Mouse (Mus musculus) left cerebral cortex, adult 11 months (tissue): ENCODE data around the gene Cib2.
"Not testable (repeated sequence)": the region's sequence is repeated elsewhere in the genome, so short reads cannot be mapped to it uniquely, and the experiment has no call there.

Source experiments
- DNase-seq: peaks from one replicate; pipeline ENCODE4 v3.0.0; 2022; ENCODE audit warnings: low spot score

Cib2 gene

DNA sequence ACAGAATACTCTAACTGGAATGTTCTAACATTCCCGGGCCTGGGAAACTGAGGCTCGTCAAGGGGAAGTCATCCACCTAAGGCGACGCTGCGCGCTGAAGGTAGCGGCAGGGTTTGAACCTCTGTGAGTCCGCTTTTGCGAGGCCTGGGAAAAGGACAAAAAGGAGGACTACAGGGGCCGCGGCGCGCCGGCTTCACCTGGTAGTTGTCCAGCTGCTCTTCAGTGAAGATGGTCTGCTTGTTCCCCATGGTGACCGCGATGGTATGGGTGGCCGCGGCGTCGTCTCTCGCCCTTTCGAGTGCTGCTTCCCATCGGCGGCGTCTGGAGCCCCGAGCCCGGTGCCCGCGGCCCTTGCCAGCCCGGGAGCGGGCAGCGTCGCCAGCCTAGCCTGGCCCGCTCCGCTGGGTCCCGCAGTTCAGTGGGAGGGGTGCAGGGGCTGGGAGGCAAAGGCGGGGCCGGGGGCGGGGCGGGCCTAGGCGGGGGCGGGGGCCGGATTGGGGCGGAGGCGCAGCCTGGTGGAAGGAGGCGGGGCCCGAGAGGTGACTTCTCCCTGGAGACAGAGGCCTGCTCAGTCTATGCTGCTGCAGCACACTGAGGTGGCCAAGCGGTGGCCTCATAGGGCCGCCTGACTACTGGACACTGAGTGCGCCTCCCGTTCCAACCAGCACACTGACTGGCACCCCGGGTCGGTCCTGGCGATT, at the start of gene Cib2:
TSS of gene Cib2 (minus strand) at position 448 of the 701 bp plus-strand sequence.
- DNase-seq, result peak; percentile 62

DNA sequence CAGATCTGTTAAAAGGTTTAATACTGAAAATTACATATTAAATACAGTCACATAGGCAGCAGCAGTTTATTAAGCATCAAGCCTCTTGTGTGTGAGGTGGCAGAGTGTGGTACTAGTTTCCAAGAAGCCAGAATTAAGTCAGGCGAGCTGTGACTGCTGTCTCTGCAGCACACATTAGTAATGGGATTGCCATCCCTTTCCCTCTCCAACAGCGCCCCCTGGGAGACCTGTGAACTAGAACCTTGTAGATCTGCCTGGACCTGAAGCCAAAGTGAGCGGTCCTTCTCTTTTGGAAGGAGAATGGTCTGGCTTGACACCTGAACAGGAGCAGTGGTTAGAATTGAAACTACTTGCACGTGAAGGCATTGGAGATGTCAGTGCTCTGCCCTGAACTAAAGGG, 44.9 kb upstream of the Cib2 start:
- DNase-seq, result no peak

DNA sequence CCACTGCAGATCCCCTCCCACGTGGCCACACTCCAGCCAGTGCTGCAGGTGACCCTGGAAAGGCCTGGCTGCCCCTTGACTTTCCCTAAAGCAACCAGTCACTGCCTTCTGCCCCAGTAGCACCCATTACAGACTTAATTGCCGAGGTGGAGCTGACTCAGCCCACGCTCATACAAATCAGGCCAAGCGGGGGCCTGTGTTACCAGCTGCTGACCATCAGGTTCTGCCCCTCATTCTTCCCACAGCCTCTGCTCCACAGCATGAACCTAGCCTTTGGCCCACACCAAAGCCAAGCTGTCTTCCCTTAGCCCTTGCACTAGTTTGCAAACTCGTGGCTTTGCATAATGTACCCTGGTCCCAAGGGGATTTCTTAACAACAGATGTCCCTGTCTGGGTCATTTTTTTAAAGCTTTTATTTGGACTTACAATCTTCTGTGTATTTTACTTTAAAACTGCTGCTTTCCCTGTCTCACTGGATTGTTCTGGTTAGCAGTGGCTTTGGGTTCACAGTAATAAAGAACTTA, 44.2 kb upstream of the Cib2 start:
- DNase-seq, result no peak

DNA sequence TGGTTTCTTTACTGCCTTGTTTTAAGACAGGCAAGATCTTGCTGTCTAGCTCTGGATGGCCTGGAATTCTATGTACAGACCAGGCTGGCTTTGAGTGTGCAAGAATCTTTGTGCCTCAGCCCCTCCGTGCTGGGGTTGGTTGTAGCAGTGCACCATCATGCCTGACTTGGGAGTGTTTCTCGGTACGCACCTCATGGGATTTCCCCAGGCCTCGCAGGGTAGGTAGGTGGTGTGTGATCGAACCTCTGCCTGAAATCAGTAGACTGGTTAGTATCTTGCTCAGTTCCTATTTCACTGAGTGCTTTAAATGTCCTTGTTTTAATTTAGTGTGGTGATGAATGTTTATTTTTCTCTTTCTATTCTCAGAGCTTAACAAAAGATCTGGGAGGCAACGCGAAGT, 42.9 kb upstream of the Cib2 start:
- no peak for DNase-seq

DNA sequence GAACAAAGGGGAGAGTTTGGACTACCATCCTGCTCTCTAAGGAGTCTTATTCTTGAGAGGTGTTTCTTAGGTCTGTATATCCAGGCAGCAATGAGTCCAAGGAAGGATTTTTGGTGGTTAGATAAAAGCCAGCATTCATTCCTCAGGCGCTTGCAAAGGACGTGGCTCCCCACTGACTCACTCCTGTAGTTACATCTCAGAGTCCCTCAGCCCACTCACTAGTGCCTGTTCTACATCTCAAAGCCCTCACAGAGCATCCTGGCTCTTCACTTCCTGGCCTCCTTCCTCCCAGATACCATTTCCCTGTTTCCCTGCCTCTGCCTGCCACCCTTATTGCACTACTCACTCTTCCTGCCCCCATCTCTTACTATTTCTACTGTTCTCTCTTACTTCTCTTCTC, 42.4 kb upstream of the Cib2 start:
- DNase-seq, result no peak

DNA sequence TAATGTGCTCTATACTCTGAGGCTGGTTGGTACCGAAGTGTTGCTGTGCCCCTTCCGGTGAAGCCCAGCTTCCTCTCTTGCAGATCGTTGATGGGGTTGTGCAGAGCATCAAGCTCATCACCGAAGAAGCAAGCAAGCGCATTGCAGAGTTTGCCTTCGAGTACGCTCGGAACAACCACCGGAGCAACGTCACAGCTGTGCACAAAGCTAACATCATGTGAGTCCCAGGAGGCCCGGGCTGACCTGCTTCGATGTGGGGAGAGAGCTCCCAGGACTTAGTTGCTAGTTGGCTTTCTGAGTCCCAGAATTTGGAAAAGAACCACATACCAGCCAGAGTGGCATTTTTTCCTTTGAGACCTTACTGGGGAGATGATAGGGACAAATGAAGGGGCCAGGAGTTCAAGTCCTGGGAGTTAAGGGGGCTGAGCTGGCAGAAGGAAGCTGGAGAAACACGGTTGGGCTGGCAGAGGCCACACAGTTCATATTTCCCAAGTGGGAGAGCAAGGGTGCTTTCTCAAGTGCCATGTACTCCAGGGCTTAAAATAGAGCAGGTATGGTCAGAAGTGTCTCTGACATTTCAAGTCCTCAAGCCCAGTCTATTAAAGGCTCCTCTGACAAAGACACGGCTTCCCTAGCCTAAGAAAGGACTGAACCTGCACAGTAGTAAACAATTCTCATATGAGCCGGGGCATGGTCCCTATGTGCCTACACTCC, 36.9 kb upstream of the Cib2 start:
- no peak for DNase-seq

DNA sequence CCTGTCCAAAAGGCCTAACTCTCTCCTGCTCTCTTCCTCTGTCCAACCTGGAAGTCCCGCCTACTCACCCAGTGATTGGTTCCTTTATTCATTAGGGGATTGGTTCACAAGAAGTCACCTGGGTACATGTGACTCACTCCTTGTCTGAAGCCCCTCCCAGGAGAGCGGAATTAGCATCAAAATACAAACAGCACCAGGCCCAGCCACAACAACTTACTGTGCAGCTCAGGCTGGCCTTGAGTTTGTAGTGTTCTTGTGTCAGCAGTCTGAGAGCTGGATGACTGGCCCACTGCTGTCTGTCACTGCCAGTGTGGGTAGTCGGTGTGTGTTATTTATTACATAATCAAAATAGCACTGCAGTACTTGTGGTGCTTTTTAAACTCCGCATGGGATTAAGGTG, 33.6 kb upstream of the Cib2 start:
- DNase-seq, result not testable (repeated sequence)

DNA sequence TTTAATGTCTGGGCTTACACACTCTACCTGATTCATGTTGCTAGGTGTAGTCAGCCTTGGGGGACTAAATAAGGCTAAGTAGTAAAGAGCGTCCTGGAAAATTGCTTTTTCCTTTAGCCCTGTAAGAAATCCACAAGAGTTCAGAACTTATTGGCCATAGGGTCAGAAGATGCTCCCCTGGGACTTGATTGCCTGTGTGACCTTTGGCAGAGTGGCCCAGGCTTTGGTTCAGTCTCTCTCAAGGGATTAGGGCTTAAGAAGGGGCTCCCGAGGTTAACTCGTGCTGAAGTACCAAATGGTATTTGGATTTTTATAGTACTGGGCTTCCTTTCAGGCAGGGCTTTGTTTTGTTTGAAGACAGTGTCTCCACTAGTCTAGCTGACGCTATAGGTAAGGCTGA, 27.8 kb upstream of the Cib2 start:
- no peak for DNase-seq

DNA sequence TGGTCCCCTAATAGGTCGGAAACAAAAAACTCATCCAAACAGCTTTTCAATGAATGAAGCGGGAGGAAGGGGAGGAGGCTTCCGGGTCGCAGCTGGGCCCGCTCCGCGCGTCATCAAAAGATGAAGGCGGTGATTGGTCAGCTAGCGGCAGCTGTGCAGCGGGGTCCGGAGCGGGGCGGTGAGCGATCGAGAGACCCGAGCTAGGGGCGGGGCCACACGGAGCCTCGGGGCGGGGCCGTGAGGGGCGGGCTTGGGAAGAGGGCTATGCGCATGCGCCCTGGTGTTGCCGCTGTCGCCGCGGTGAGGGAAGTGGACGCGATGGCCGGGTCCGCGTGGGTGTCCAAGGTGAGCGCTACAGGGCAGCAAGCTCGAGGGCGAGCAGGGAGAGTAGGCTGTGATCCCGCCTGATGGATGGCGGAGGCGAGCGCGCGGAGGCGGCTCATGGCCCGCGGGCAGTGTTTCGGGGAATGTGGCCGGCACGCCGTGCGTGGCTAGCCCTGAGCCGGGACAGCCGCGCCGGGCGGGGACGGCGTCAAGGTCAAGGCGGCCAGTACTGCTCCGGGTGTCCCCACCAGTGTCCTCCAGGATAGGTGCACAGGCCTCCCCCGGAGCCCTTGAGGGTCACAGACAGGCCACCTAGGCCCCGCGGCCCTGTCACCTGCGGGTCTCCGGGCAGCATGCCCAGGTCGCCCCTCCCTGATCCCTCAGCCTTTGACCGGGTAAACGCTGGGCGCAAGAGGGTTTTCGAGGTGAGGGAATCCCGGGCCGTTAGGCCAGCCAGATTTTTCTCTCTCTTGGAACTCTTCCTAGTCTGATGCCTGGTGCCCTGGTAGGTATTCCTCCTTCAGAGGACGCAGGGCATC, 26.4 kb upstream of the Cib2 start, which contains the start of gene Idh3a:
TSS of gene Idh3a (plus strand) at position 136 of the 863 bp plus-strand sequence.
- peak; percentile 96 for DNase-seq

DNA sequence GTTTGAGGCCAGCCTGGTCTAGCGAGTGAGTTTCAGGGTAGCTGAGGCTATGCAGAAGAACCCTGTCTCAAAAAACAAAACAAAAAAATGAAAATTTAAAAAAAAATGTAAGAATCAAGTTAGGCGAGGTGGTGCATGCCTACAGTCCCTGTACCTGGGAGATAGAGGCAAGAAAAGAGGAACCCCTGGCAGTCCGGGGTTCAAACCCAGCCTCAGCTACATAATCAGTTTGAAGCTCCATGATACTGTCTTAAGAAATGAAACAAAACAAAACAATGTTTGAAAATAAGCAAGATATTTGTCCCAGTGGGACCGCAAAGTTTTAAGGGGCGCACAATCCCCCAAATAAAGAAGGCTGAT, 25.8 kb upstream of the Cib2 start:
- DNase-seq, result no peak

DNA sequence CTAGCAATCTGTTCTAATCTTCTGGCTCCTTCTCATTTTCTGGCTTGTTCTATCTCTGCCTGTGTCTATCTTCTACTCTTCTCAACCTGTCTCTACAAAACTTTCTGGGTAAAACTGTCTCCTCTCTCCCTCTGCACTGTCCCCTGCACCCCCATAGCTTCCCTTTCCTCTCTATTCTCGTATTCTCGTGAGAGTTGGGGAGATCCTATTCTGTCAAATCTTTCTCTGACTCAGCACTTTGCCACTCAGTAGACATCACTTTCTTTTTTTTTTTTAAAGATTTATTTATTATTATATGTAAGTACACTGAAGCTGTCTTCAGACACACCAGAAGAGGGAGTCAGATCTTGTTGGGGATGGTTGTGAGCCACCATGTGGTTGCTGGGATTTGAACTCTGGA, 24.1 kb upstream of the Cib2 start:
- DNase-seq, result not testable (repeated sequence)

DNA sequence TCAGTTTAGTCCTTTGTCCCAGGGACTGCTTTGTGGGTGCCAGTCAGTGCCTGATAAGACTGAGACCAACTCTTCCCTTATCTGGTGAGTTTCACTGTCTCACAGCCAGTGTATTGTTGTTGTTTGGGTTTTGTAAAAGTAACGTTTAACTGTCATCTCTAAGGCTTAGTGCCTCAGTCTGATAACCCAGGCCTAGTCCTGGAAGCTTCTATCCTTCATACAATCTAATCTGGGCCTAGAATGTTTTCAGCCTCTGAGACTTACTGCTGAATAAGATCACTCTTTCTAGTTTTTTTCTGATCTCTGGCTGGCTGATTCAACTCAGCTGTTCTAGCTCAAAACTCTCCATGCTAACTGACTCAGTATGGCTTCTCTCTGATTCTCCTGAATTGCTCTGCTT, 23.7 kb upstream of the Cib2 start:
- DNase-seq, result no peak

DNA sequence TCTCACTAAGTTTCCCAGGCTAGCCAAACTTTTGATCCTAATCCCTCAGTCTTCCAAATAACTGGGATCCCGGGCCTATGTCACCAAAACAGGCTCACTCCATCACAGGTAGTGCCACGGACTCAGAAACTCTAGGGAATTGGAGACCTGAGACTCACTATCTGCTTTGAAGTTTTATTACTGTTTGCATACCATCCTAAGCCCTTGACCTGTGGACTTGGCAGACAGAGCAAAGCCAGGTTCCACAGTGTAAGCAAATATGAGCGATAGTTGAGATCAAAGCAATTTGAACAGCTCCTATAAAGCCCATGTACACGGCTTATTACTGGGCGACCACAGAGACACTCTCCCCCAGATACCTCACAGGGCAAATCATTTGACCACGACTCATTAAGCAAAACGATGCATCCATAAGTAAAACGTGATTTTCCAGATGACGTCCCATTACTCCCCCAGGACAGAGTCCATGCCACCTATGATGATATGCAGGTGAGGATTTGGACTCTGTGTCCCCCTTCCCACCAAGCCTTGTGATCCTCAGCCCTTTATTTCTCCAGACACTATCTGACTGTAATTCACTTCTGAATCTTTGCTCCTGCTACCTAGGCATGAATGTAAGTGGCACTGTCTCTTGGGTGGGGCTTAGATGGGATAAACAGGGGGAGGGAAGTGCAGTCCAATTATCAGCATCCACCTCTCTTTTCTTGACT, 11.3 kb upstream of the Cib2 start:
- DNase-seq, result no peak

DNA sequence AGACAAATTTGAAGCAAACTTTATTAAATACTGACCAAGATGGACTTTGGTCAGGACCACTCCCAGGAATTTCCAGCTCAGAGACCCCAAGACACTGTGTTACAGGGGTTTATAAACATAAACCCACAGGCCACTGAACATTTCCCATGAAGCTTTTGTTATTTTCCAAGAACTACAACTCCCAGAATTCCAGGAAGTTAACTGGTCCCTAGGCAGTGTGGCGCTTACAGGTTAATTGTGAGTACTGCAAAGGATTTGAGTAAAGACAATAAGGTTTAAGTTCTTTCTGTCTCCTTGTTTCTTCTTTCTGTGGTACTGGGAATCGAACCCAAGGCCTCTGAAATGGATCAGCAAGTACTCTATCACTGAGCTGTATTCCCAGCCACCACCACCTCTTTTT, 8.7 kb upstream of the Cib2 start:
- no peak for DNase-seq

DNA sequence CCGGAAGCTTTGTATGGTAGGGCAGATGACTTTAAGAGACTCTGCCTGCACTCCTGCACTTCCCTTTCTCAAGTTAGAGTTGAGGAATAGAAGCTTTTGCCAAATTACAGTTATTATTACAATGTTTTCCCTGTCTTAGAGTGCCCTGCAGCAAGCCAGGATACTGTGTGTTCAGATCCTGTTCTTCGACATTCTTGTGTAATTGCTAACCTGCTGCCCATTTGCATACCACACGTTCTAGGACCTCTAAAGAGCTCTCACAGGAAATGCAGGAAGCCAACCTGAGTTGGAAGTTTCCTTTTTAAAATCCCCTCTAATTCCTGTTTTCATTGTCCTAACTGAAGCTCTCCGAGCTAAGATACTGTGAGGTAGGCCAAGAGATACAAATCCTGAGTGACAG, 6.9 kb upstream of the Cib2 start:
- no peak for DNase-seq

DNA sequence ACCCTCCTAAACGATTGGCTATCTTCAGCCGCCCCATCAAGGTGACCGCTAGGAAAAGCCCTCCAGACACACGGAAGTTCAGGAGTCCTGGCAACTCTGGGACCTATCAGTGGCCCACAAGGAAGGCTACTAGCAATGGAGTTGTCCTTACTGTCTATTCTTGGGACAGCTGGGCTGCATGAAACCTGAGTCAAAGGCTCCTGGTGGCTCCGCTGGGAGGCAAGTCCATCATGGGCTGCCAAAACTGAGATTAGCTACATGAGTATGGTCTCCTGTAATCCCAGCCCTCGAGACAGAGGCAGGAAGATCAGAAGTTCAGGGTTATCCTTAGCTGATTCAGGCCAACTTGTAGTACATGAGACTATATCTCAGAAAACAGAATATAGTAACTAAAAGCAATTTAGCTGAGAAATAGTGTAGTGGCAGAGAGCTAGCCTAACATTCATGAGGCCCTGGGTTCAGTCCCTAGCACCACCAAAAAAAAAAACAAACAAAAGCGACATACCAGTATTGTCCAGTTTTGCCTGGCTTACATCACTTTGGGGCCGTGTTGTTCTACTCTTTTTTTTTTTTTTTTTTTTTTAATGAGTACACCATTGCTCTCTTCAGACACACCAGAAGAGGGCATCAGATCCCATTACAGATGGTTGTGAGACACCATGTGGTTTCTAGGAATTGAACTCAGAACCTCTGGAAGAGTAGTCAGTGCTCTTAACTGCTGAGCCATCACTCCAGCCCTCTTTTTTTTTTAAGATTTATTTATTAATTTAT, 998 bp upstream of the Cib2 start:
- no peak for DNase-seq

DNA sequence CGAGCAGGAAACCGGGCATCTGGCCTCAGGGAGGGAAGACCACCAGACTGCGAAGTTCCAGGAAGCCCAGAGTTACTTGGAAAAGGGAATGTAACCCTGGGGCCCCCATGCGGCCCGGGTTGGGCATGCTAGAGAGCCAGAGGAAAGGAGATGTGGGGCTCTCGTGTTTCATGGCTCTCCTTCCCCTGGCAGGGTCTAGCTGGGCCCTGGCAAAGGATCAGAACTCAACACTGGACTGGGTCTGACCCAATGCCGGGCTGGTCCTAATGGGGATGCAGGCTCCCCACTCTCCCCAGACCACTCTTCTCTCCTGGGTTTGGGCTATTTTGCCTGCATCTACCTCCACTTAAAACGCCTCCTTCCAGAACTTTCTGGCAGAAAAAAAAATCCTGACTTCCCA, 1.3 kb downstream of the Cib2 start:
- no peak for DNase-seq

DNA sequence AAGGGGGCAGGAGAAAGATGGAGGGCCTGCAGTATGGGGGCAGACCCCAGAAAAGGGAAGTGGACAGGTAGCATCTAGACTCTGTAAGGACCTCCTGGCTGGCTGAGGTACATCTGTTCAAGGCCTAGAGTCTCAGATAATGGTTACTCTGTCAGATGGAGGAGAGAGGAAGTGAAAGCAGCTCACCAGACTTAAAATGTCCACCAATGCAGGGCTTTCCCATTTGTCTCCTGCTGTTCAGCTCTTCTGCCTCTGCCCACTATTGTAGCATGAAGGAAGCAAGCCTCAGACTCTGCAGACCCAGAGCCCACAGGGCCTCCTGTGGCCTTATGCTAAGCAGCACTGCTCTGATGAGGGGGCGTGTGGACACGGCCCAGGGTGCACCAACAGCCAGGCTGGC, 5.0 kb downstream of the Cib2 start:
- no peak for DNase-seq

DNA sequence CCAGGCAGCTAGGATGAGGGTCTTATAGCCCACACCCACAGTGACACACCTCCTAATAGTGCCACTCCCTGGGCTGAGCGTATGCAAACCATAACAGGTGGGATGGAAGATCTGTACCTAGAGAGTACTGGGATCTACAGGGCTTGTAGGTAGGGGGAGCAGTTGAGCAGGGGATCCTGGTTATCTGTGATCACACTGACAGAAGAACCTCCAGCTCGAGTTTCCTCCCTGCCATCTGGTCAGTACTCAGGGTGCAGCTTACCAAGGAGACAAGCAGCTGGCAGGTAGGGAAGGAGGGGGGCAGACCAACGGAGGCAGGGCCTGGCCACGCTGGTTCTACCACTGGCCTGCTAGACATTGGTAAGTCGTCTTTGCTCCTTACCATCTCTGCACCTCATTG, 7.6 kb downstream of the Cib2 start:
- no peak for DNase-seq

DNA sequence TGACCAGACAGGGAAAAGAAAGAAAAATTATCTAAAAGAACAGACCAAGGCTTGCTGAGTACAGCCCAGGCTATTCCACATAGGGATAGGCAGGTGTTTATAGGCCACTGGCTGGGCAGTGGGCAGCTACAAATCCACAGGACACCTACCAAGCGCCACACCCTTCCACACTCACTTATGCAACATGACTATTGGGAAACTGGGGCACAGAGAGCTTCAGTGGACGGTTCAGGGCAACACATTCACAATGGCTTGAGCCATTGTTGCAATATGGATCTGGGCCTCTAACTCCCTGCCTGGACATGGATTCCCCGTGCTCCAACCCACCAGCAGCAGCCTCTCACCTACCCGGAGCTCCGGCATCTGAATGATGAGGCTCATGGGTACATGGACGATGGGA, 10.6 kb downstream of the Cib2 start:
- DNase-seq, result no peak

DNA sequence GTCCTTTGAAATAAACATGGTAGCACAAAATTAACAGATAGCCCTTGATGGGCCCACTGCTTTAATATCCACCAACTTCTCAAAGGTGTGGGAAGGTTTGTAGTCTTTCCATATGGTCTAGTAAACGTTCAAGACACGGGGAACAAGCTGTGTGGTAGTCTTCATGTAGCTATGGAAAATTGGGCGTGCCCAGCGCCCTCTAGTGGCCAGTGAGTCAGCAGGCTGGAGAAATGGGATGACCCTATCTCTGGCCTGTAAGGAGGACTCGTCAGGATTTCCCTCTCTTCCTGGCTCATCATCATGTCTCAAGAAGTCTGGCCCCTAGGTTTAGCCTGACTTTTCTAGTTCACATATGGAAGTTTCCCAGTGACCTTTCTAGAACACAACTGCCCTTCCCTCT, 12.5 kb downstream of the Cib2 start:
- no peak for DNase-seq
